Comparison of ENCODE assay signal across 15 mouse cellular contexts in genomic region chr8:64688161-64688560, GRCm38 (mm10). TPM values are rescaled to one million over a fixed set of nuclear protein-coding genes. Genes with fewer than 3 reads are reported as not detected.
A peak's percentile ranks its signal among the peaks of the same experiment; 100 is the strongest.
DNase-seq lines count a peak whose midpoint lies in the region; ATAC-seq and TF ChIP-seq lines count a peak whose summit lies in the region.
"Had no signal": no experiment of that assay in that cellular context is flagged by ENCODE, and none has a peak within 500 bp of the region (broad histone marks: within the 10 kb centered on the region; RNA-seq: fewer than 3 reads in every experiment).

No protein-coding gene starts in this region.

- H3K4me1 ChIP-seq in kidney, adult 2 months (ENCODE audit: control insufficient read depth, insufficient read depth, low read length), result peaks cover 2% of the 10 kb centered on the region; the same call in 1 of the 2 replicates
- H3K4me1 ChIP-seq in heart, postnatal 0 days (ENCODE audit: control insufficient read depth, insufficient read depth), result peaks cover 10% of the 10 kb centered on the region; the same call in 1 of the 2 replicates
- no peaks in the 10 kb centered on the region for H3K4me1 ChIP-seq in liver, postnatal 0 days (ENCODE audit: insufficient read depth)

- H3K9ac ChIP-seq in heart, postnatal 0 days (replicated peaks; ENCODE audit: low read depth, low read length), result no peak overlapping the region
- H3K9ac ChIP-seq in liver, postnatal 0 days (replicated peaks), result no peak overlapping the region
- H3K9ac ChIP-seq: neural tube, embryonic 15.5 days had no signal

- DNase-seq in kidney, adult 2 months, result peak; percentile 10
- DNase-seq in kidney, postnatal 10 days, result no peak
- peak; percentile 87 for DNase-seq in NIH3T3 (ENCODE audit: low read depth)
- peak; percentile 19 for DNase-seq in gastrocnemius, postnatal 25 days
- DNase-seq in heart, postnatal 0 days (ENCODE audit: low spot score), result peak; percentile 84
- DNase-seq in liver, postnatal 0 days, result no peak
- no peak for DNase-seq in ovary, postnatal 36 days (ENCODE audit: low spot score)
- DNase-seq: kidney, postnatal 14 days; lung, postnatal 14 days; right cerebral cortex, postnatal 14 days had no signal

- WGBS in kidney, adult 2 months, result 62% methylated on average over 3 of the region's 3 CpGs
- WGBS in heart, postnatal 0 days, result 12% methylated on average over 3 of the region's 3 CpGs
- WGBS in liver, postnatal 0 days (ENCODE audit: insufficient replicate concordance), result 66% methylated on average over 3 of the region's 3 CpGs

- no peak overlapping the region for H3K4me2 ChIP-seq in heart, postnatal 0 days (ENCODE audit: low read depth, low read length)
- H3K4me2 ChIP-seq in liver, postnatal 0 days (ENCODE audit: low read depth, low read length), result no peak overlapping the region
- H3K4me2 ChIP-seq: neural tube, embryonic 15.5 days had no signal

- no peaks in the 10 kb centered on the region for H3K27me3 ChIP-seq in kidney, adult 2 months (replicated peaks; ENCODE audit: control insufficient read depth, insufficient read depth, low read length)
- no peaks in the 10 kb centered on the region for H3K27me3 ChIP-seq in heart, postnatal 0 days (ENCODE audit: control insufficient read depth, insufficient read depth, low read length)
- H3K27me3 ChIP-seq in liver, postnatal 0 days (ENCODE audit: insufficient read depth, low read length), result peaks cover 19% of the 10 kb centered on the region
- H3K27me3 ChIP-seq: neural tube, embryonic 15.5 days had no signal

- peak; percentile 42 for ATAC-seq in heart, postnatal 0 days (ENCODE audit: insufficient read depth, low read depth)
- ATAC-seq in liver, postnatal 0 days, result no peak
- ATAC-seq: activated CD4-positive, CD25-positive, alpha-beta regulatory T cell, adult 4 months; forebrain, embryonic 14.5 days; hindbrain, postnatal 0 days; midbrain, embryonic 16.5 days had no signal

- H3K4me3 ChIP-seq in kidney, adult 2 months (ENCODE audit: insufficient read depth, low read depth, low read length), result no peak overlapping the region
- H3K4me3 ChIP-seq in heart, postnatal 0 days (ENCODE audit: low read depth, low read length), result no peak overlapping the region
- H3K4me3 ChIP-seq in liver, postnatal 0 days (ENCODE audit: low read depth, low read length), result no peak overlapping the region
- H3K4me3 ChIP-seq: neural tube, embryonic 15.5 days had no signal

- no peaks in the 10 kb centered on the region for H3K36me3 ChIP-seq in kidney, adult 2 months (ENCODE audit: control insufficient read depth, insufficient read depth, low read length)
- no peaks in the 10 kb centered on the region for H3K36me3 ChIP-seq in heart, postnatal 0 days (replicated peaks; ENCODE audit: control insufficient read depth, insufficient read depth, low read length)
- no peaks in the 10 kb centered on the region for H3K36me3 ChIP-seq in liver, postnatal 0 days (replicated peaks; ENCODE audit: insufficient read depth, low read length)
- H3K36me3 ChIP-seq: neural tube, embryonic 15.5 days had no signal

- TF ChIP-seq POLR2A in kidney, adult 2 months (IDR thresholded peaks at IDR 0.05; ENCODE audit: low read depth, low read length), result no peak

- H3K27ac ChIP-seq in kidney, adult 2 months (ENCODE audit: insufficient read depth, low read depth, low read length), result no peak overlapping the region
- peak overlapping the region; percentile 50 for H3K27ac ChIP-seq in heart, postnatal 0 days (ENCODE audit: low read depth)
- H3K27ac ChIP-seq in liver, postnatal 0 days (ENCODE audit: low read depth), result no peak overlapping the region
- H3K27ac ChIP-seq: hindbrain, postnatal 0 days; neural tube, embryonic 15.5 days had no signal

- no peak for TF ChIP-seq EP300 in heart, postnatal 0 days (IDR thresholded peaks at IDR 0.05; ENCODE audit: low read depth)
- TF ChIP-seq EP300 in liver, postnatal 0 days (IDR thresholded peaks at IDR 0.05; ENCODE audit: low read depth), result no peak

- no peak for TF ChIP-seq CTCF in kidney, adult 2 months (conservative IDR thresholded peaks at IDR 0.05; ENCODE audit: insufficient read depth, insufficient read length, low read depth, low read length)
- TF ChIP-seq CTCF in heart, postnatal 0 days (IDR thresholded peaks at IDR 0.05; ENCODE audit: low read depth), result no peak
- TF ChIP-seq CTCF in liver, postnatal 0 days (IDR thresholded peaks at IDR 0.05; ENCODE audit: low read depth), result no peak

- H3K9me3 ChIP-seq in heart, postnatal 0 days (replicated peaks; ENCODE audit: control insufficient read depth, low read length), result no peaks in the 10 kb centered on the region
- no peaks in the 10 kb centered on the region for H3K9me3 ChIP-seq in liver, postnatal 0 days (ENCODE audit: low read length)
- H3K9me3 ChIP-seq: neural tube, embryonic 15.5 days had no signal

RNA-seq across cellular contexts. Expression of gene Cpe, which starts 4.7 kb away (rescaled TPM):
- 15.8 and 18.5 TPM in 2 replicates for polyA plus RNA-seq in kidney, adult 2 months (2012; rRNA removed)
- 100 to 1,000 TPM; 193 to 218 TPM for total RNA-seq in gastrocnemius, postnatal 25 days (2021)
- total RNA-seq in heart, postnatal 0 days (2014; rRNA removed; ENCODE audit: low replicate concordance), result 149 and 153 TPM in 2 replicates
- 247 and 273 TPM in 2 replicates for polyA plus RNA-seq in heart, postnatal 0 days (2015; fragmentation: Nextera tagmentation; extraction: Ambion mirVana)
- polyA plus RNA-seq in liver, postnatal 0 days (2015; fragmentation: Nextera tagmentation; extraction: Ambion mirVana), result 4.7 and 5.8 TPM in 2 replicates

RNA-seq across cellular contexts. Expression of gene Msmo1, which starts 45.4 kb away (rescaled TPM):
- polyA plus RNA-seq in kidney, adult 2 months (2012; rRNA removed), result 15.8 and 15.9 TPM in 2 replicates
- total RNA-seq in gastrocnemius, postnatal 25 days (2021), result 1 to 10 TPM; 3.2 to 7.5 TPM
- total RNA-seq in heart, postnatal 0 days (2014; rRNA removed; ENCODE audit: low replicate concordance), result 19.8 and 41.2 TPM in 2 replicates
- polyA plus RNA-seq in heart, postnatal 0 days (2015; fragmentation: Nextera tagmentation; extraction: Ambion mirVana), result 30.6 and 33.3 TPM in 2 replicates
- polyA plus RNA-seq in liver, postnatal 0 days (2015; fragmentation: Nextera tagmentation; extraction: Ambion mirVana), result 49.9 and 58.4 TPM in 2 replicates

Comparison
In these comparisons a context has a peak if more than half of its experiments do, and no peak if none do; other contexts are left out.
1. DNase-seq: peak in kidney, adult 2 months (single experiment), NIH3T3 (single experiment), gastrocnemius, postnatal 25 days (single experiment) and heart, postnatal 0 days (single experiment); none in kidney, postnatal 10 days (single experiment), liver, postnatal 0 days (single experiment) and ovary, postnatal 36 days (single experiment).
2. RNA of gene Cpe, which starts 4.7 kb away (polyA plus RNA-seq): 247 to 273 TPM in heart, postnatal 0 days; 15.8 to 18.5 TPM in kidney, adult 2 months and 4.7 to 5.8 TPM in liver, postnatal 0 days; every median in the first group is over 10 times any median in the second.